Mouse (Mus musculus): Measurements from ENCODE around the gene Pyy. TPM values are rescaled to one million over a fixed set of nuclear protein-coding genes. Genes with fewer than 3 reads are reported as not detected.

The Pyy gene
- polyA plus RNA-seq (2012; rRNA removed), result not detected in 2 replicates

DNA sequence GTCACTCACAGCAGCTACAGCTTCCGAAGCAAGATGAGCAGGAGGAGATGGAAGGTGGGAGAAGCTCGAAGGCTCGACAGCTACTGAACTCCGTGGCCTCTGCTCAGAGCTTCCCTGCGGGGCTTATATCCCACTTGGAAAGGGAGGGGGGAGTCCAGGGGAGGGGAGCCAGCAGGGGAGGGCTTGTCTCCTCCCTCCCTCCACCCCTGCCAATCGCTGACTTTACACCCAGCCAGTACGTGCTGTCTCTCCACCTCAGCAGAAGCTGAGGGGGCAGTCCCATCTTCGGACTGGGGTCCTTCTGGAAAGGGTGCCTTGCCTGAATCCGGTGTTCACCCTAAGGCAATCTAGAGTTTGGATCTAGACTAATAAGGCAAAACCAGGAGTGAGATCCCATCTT is at the start of gene Pyy:
Gene Pyy (minus strand): TSS at position 101 of the 400 bp plus-strand sequence.
- no peak for DNase-seq (ENCODE audit: extremely low spot score in 1 of 2, low spot score in 1 of 2)

DNA sequence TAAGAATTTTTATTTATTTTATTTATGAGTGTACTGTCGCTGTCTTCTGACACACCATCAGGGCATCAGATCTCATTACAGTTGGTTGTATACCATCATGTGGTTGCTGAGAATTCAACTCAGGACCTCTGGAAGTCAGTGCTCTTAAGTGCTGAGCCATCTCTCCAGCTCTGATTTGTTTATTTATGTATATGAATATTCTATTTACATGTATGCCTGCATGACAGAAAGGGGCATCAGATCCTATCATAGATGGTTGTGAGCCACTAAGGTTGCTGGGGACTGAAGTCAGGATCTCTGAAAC is 49.1 kb upstream of the Pyy start:
- no peak for DNase-seq (ENCODE audit: extremely low spot score in 1 of 2, low spot score in 1 of 2)

DNA sequence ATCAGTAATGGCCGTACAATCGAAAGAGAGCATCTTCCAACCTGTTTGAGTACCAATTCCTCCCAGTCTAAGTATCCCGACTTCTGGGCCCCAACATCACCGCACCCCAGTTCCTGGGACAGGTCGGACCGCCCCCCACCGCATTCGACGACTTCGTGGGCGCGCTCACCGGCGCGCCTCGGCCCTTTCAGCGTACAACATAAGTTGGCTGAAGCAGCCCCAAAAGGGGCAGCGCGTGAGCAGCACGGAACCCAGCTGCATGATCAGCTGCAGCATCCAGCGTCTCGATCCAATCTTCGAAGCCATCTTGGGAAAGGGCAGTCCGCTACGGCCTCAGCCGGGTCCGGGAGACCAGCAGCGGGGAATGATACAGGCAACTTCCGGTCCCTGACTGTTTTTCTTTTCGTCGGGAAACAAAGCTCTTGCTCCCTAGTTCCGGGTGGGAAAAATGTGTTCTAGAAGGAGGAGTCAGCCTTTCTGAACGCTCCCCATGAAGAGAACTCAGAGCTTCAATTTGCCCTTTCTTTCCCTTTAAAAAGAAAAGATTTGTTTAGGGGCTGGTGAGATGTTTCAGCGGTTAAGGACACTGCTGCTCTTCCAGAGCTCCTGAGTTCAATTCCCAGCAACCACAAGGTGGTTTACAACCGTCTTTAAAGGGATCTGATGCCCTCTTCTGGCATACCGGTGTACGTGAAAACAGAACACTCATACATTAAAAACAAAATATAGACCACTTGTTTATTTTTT is 48.6 kb upstream of the Pyy start, which contains the start of gene Tmem101:
Gene Tmem101 (minus strand): TSS at position 366 of the 747 bp plus-strand sequence.
- DNase-seq (ENCODE audit: extremely low spot score in 1 of 2, low spot score in 1 of 2), result peak; percentile 75 to 94

DNA sequence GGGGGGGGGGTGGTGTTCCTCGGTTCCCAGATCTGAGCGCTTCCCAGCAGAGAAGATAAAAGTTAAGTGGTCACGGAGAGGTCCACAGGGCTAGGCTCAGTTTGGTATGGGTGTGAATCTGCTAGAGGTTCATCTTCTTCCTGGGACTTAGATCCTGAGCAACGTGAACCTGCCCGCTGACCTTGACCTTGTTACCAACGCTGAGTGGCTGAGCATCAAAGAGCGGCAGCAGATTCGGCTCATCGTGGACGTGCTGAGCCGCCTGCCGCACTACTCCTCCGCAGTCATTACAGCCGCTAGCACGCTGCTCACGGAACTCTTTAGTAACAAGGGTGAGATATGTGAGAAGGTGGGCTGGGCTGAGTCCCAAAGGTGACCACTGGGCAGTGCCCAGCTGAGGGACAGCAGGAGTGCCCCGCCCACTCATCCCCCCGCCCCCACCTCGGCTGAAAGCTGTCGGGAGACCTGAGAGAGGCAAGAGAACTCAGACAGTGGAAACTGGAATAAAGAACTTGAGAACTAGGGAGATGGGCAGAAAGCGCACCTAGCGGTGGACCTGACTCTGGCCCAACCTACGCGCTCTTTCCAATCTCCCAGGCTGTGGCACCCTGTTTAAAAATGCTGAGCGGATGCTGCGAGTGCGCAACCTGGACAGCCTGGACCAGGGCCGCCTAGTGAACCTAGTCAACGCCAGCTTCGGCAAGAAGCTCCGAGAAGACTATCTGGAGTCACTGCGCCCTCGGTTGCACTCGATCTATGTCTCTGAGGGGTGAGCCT is 39.8 kb upstream of the Pyy start:
- no peak for DNase-seq (ENCODE audit: extremely low spot score in 1 of 2, low spot score in 1 of 2)

DNA sequence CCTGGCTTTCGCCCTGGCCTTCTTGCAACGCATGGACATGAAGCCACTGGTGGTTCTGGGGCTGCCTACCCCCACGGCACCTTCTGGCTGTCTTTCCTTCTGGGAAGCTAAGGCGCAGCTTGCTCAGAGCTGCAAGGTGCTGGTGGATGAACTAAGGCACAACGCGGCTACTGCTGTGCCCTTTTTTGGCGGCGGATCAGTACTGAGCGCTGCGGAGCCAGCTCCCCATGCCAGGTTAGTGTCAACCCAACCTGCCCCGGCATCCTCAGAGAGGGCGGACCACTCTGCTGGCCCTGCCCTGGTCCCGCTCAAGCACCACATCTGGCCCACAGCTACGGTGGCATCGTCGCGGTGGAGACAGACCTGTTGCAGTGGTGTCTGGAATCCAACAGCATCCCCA is 38.9 kb upstream of the Pyy start:
- no peak for DNase-seq (ENCODE audit: extremely low spot score in 1 of 2, low spot score in 1 of 2)

DNA sequence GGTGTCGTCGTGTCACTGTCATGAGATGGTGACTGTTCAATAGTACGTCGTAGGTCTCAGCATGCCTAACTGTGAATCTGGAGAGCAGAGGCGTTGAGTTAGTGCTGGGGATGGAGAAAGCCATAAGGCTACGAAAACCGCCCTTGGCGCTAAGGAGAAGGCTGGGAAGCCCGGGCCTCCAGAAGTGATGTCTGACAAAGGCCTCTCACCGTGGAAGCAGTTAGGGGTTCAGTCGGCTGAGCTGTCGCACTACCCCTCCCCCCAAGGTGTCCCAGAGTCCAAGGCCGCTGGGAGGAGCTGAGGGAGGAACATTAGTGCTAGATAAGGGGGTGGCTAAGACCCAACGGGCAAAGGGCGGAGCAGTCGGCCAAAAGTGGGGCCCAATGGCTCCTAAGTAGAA is 38.4 kb upstream of the Pyy start:
- DNase-seq (ENCODE audit: extremely low spot score in 1 of 2, low spot score in 1 of 2), result no peak

DNA sequence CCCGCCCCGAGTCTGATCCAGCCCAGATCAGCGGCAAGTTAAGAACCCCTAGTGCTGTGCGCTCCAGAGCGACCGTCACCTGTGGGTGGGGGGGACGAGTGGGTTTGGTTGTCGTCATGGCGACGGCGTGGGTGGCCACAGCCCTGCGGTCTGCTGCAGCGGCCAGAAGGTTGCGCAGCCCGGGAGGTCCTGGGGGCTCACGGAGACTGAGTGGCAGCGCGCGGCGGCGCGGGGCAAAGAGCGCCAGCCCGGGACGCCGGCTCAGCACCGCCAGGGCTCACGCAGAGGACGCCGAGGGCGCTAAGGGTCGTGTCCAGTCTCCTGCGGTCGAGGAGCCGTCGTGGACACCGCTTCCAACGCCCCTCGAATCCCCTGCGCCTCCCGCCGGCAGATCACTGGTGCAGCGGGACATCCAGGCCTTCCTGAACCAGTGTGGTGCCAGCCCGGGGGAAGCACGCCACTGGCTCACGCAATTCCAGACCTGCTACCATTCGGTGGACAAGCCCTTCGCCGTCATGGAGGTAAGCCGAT is 37.9 kb upstream of the Pyy start, which contains the start of gene Nags:
Gene Nags (plus strand): TSS at position 43 of the 531 bp plus-strand sequence.
- no peak for DNase-seq (ENCODE audit: extremely low spot score in 1 of 2, low spot score in 1 of 2)

DNA sequence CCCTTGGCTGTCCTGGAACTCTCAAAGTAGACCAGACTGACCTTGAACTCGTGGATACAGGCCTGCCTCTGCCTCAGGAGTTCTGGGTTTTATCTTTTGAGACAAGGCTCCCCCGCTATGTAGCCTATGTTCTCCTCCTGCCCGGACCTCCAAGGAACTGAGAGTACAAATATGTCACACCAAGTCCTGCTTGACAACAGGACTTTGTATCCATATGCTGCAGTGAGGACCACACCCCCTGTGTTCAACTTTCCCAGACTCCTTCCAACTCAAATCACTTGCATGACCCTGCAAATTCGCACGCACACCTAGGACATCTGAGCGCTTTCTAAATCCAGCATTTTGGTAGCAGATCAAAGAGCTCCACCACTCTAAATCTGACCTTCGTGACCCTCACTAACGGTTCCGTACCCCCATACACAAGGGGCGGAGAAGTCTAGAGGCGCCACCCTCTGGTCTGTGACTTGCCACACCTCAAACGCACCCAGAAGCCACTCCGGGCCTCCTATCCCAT is 37.4 kb upstream of the Pyy start:
- no peak for DNase-seq (ENCODE audit: extremely low spot score in 1 of 2, low spot score in 1 of 2)

DNA sequence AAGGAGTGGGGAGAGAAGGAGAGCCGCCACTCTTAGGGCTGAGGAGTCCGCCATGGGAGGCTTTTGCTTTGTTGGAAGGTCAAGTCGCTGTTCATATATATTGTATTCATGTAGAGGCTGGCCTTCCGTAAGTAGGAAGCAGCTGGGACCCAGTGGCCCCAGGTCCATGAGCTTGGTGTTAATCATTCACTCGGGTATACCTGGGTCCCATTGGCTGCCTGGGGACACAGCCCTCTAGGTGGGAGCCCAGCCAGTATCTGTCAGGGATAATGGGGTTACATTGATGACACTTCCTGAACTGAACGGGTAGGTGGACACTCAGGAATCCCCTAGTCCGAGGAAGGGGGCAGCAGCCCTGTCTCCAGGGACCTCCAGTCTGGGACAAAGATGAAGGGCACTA is 34.7 kb upstream of the Pyy start:
- no peak for DNase-seq (ENCODE audit: extremely low spot score in 1 of 2, low spot score in 1 of 2)

DNA sequence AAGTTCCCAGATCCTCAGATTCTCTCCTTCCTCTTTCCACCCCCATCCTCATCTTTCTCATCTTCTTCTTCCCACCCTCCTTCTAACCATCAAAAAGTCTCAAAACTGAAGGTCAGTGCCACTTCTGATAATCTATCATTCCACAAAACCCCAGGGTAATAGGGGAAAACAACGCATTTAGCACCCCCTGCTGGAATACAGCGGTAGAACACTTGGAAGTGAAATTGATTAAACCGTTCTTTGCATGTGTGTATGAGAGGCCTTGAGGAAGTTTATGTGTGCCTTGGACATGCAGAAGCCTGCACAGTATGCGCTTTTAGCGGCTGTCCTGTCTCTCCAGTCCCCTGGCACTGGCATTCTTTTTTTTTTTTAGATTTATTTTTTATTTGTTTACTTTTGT is 32.9 kb upstream of the Pyy start:
- peak in 1 of 2 experiments; percentile 87 for DNase-seq (ENCODE audit: extremely low spot score in 1 of 2, low spot score in 1 of 2)

DNA sequence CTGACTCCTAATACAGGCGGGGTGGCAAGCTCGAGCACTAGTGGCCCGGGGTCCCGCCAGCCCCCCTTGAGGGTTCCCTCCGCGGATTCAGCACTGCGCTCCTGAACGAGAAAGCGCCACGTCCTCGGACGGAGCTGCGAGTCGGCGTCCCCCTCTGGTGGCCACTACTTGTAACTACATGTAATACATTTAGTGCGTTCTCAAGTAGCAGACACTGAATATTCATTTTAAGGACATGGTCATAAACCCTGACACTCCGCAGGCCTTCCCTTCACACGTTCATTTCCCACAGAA is 30.8 kb upstream of the Pyy start:
- peak in 1 of 2 experiments; percentile 83 for DNase-seq (ENCODE audit: extremely low spot score in 1 of 2, low spot score in 1 of 2)

DNA sequence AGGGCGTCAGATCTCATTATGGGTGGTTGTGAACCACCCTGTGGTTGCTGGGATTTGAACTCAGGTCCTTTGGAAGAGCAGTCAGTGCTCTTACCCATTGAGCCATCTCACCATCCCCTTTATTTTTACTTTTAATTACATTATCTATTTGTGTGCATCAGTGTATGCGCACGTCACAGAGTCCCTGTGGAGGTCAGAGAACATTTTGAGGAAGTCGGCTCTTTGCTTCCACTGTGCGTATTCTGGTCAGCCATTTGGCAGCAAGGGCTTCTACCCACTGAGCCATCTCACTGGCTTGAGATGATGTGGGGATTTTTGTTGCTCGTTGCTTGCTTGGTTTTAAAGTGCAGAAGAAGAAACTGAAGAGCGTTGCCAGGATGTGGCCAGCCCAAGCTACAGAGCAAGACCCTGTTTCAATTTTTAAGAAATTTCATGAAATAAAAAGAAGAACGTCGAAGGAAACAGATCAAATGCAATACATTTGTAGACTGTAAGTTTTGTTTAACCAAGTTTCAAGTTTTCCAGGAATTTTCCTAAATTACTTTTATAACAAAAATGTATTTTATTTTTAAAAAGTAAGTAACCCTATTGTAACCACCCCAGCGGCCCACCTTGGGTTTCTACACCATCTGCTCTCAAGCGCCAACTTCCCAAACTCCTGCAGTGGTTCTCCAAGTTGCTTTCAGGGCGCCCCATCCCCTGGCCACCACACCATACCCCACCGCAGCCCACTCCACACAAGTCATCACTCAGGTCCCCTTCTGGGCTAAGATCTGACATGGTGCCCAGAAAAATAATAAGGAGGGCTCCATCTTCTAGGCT is 30.2 kb upstream of the Pyy start:
- DNase-seq (ENCODE audit: extremely low spot score in 1 of 2, low spot score in 1 of 2), result no peak

DNA sequence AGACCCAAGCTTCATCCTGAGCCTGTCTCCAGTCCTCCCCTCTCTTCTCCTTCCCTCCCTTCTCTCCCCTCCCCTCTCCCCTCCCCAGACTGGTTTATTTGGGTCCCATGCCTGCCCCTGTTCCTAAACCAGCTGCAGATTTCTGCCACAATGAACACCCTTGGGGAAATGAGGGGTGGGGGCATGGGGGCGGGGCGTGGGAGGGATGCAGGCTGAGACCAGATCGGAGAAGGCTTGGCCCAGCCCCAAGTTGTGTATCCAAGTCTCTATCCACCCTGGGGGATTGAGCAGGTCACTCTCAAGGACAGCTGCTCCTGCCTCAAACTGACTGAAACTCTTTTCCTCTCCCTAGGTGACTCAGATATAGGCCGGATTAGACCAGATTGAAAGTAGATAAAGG is 26.9 kb upstream of the Pyy start:
- no peak for DNase-seq (ENCODE audit: extremely low spot score in 1 of 2, low spot score in 1 of 2)

DNA sequence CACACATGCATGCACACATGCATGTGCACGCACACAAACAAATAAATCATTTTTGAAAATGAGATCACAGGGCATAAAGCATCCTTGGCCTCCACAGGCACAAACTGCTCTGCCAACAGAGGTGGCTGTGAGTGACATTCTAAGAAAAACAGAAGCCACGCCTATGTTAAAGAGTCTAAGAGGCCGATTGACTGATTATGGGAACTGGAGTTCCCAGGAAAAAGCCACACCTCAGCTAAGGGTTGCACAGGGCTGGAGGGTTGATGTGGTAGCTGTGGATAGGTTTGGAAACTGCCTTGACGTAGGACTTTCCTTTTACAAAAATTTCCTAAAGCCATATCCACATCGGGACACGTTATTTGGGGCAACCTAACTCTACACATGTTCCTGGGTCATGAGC is 9.8 kb upstream of the Pyy start:
- no peak for DNase-seq (ENCODE audit: extremely low spot score in 1 of 2, low spot score in 1 of 2)

DNA sequence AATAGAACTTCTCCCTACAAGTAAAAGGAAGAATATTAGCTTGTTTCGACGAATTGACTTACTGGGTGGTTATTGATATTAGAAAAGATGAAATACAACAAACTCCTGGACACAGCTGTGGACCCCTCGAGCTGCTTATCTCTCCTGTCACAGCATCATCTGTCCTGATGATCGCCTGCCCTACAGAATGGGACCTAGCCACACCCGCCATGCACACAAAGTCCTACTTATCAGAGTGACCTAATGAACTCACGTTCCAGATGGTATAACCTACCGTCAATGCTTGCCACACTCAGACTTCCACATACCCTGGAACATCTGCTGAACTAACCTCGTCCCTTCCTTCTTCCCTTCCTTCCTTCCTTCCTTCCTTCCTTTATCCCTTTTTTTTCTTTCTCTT is 8.6 kb upstream of the Pyy start:
- DNase-seq (ENCODE audit: extremely low spot score in 1 of 2, low spot score in 1 of 2), result no peak

DNA sequence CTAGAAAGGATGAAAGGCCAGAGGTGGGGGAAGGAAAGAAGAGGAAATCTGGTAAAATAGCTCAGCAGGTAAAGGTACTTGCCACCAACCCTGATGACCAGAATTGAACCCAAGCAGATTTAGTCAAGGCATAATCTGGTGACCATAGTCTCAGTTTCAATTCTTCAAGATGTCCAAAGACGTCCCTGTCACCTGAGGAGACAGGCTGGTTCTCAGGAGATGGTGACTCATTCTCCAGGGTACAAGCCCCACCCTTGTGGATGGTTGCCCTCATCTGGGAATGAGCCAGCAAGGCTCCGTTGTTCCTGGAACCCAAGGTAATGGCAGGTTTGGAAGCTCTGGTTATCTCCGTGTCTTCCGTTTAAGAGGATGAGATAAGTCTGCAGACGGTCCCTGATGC is 3.9 kb upstream of the Pyy start:
- no peak for DNase-seq (ENCODE audit: extremely low spot score in 1 of 2, low spot score in 1 of 2)

DNA sequence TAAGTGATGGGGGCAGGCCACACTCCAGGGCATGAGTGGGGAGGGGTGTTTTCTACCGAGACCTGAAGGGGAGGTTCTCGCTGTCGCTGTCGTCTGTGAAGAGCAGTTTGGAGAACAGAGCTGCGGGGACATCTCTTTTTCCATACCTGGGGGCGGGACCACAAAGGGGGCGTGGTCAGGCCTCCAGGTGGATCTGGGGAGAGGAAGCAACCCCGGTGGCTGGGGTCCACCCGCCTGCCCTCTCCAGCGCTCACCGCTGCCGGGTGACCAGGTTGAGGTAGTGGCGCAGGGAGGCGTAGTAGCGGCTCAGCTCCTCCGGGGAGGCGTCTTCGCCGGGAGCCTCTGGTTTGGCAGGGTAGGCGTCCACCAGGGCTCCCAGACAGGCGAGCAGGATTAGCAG is 721 bp downstream of the Pyy start:
- DNase-seq (ENCODE audit: extremely low spot score in 1 of 2, low spot score in 1 of 2), result no peak

DNA sequence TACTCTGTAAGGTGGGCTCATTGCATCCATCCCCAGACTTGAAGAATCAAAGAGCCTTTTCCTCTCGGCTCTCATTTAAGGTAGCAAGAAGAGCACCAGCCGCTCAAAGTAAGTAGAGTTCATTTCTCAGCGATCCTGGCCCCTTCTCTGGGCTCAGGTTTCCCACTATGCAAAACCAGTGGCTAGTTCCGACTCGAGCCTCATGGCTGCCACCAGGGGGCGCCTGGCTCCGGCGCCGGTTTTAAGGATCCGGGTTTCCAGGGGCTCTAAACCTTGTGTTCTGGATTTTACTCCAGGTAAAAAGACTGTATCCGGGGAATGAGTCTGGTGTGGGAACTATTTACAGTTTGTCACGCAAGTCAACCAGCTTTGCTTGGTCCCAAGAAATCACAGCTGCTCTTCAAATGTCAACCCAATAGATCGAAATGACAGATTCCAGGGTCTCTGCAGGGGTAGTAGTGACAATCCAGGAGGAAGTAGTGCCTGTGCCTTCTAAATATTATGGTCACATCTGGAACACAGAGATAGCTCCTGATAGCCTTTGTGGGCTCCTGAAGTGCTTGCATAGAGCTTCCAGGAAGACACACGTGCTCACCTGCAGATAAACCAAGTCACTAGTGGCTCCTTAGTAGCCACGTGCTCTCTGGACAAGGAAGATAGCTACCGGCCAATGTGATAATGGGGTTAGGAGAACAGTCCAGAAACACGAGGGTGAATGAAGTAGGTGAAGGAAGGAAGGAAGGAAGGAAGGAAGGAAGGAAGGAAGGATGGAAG is 5.0 kb downstream of the Pyy start:
- peak in 1 of 2 experiments; percentile 77 for DNase-seq (ENCODE audit: extremely low spot score in 1 of 2, low spot score in 1 of 2)

DNA sequence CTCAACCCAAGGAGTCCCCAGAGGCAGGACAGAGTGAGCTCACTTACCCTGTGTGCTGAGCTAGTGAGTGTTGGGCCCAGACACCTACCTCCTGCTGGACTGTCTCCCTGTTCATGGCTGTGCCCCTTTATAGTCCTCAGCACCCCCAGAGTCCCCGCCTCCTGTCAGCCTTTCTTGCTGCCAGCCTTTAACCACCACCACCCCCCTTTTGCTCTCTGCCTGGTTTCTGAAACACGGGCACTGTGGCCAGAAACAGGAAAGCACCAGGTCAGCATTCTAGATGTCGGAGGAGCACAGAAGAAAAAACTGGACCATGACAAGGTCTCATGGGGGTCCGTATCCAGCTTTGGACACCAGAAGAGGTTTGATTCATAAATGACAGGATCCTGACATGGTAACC is 6.4 kb downstream of the Pyy start, which contains the start of gene Ppy:
Gene Ppy (minus strand): TSS at position 101 of the 400 bp plus-strand sequence.
- DNase-seq (ENCODE audit: extremely low spot score in 1 of 2, low spot score in 1 of 2), result no peak

DNA sequence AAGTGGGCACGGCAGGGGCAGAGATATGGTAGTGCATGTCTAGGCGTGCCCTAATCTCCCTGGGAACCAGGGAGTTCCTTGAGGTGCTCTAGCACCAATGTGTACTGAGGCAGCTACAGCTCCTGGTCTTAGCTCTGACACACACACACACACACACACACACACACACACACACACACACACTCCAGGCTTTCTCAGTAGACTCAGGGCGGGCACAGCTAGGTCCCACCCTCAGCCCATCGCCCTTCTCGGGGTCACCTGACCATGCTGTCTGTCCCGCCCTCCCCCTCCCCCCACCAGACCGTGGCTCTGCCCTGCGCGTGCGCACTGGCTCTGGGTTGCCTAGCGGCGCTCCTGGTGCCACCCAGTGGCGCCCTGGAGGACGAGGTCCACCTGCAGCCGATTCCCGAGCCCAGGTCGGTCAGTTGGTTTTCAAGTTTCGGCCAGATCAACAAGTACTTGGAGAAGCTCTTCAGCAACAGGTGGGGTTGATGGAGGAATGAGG is 10.7 kb downstream of the Pyy start:
- DNase-seq (ENCODE audit: extremely low spot score in 1 of 2, low spot score in 1 of 2), result peak in 1 of 2 experiments; percentile 72

All from frontal cortex, adult 2 months (tissue).